Mouse (Mus musculus) embryonic fibroblast, embryonic 13.5 days (primary cell): ENCODE results near the gene Akr1d1.

Experiments used
- CTCF ChIP-seq: IDR thresholded peaks from 2 replicates; pipeline ENCODE4 v1.5.1; 2011; ENCODE audit warnings: mild to moderate bottlenecking, control low read depth, low read length, moderate library complexity, borderline replicate concordance; ENCODE audit not compliant: insufficient read depth
- POLR2A ChIP-seq: IDR thresholded peaks from 2 replicates; pipeline ENCODE4 v1.6.1; 2011; ENCODE audit warnings: low read depth, mild to moderate bottlenecking, control low read depth, low read length, moderate library complexity

DNA sequence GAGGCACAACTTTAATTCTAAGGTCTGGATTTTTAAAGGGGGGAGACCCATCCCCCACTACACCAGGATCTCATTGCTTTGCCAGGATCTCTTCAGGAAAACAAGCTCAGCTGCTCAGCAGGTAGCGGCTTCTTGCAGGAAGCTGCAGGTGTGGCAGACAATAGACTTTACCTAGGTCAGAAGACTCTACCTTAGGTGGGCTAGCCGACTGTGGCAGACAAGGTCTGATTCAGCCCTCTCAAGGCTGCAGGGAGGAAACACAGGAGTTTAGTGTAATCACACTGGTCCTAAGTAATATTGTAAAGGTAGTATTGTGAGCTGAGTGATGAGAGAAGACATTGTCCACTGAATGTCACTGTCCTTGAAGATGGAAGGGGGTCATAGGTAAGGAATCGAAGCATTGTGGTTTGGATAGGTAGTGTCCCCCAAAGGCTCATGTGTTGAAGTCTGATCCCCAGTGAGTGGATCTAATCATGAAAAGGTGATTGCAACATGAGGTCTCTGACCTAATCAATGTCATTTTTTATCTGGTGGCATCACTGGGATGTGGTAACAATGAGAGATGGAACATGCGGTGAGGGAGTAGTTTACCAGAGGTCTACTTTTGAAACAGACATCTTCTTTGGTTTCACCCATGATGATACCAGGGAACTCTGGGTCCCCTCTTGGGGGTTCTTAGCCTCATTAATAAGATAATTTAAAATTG, 74.4 kb downstream of the Akr1d1 start:
- no peak for TF ChIP-seq CTCF
- no peak for TF ChIP-seq POLR2A
